Mouse (Mus musculus) intestine, embryonic 14.5 days (tissue): ENCODE data around the gene Cdk6. TPM values are rescaled to one million over a fixed set of nuclear protein-coding genes. Genes with fewer than 3 reads are reported as not detected.

Experiments
- ATAC-seq: fragments of 200-750 bp; cut with Nextera tagmentation; replicated peaks from 2 replicates; pipeline ENCODE4 v1.8.0; 2017; ENCODE audit warnings: low read depth, moderate number of reproducible peaks, moderate TSS enrichment, moderate library complexity; ENCODE audit not compliant: low FRiP score, low TSS enrichment
- DNase-seq: peaks from one replicate; pipeline ENCODE4 v3.0.0-alpha.2; 2018; ENCODE audit warnings: low spot score
- H3K27ac ChIP-seq: fragments of 300-500 bp; sonication (generic); 2 replicates; pipeline ENCODE4 v1.5.1; 2014; ENCODE audit warnings: low read depth, mild to moderate bottlenecking, control low read depth
- H3K27me3 ChIP-seq: fragments of 300-500 bp; sonication (generic); replicated peaks from 2 replicates; pipeline ENCODE4 v1.6.1; 2014; ENCODE audit warnings: low read length, control low read depth; ENCODE audit not compliant: control insufficient read depth, insufficient read depth
- H3K36me3 ChIP-seq: fragments of 300-500 bp; sonication (generic); 2 replicates; pipeline ENCODE4 v1.6.1; 2014; ENCODE audit warnings: low read length, control low read depth; ENCODE audit not compliant: control insufficient read depth, insufficient read depth
- H3K4me1 ChIP-seq: fragments of 300-500 bp; sonication (generic); replicated peaks from 2 replicates; pipeline ENCODE4 v1.6.1; 2014; ENCODE audit warnings: low read length, control low read depth, mixed read lengths; ENCODE audit not compliant: control insufficient read depth, insufficient read depth
- H3K4me2 ChIP-seq: fragments of 300-500 bp; sonication (generic); 2 replicates; pipeline ENCODE4 v1.6.1; 2014; ENCODE audit warnings: low read length
- H3K4me3 ChIP-seq: fragments of 300-500 bp; sonication (generic); 2 replicates; pipeline ENCODE4 v1.5.1; 2014; ENCODE audit warnings: low read depth, low read length, control low read depth, mixed read lengths
- H3K9ac ChIP-seq: fragments of 300-500 bp; sonication (generic); 2 replicates; pipeline ENCODE4 v1.6.1; 2014; ENCODE audit warnings: mild to moderate bottlenecking, low read length
- H3K9me3 ChIP-seq: fragments of 300-500 bp; sonication (generic); 2 replicates; pipeline ENCODE4 v1.6.1; 2016; ENCODE audit warnings: low read length, control low read depth; ENCODE audit not compliant: control insufficient read depth
- WGBS: fragments of 180-500 bp; shearing (Covaris S2); extraction: QIAGEN DNeasy Blood & Tissue Kit; methylation state at CpG from one replicate; pipeline ENCODE4 v1.1.7; 2014; 5-methylcytosine and 5-hydroxymethylcytosine counted together
- polyA plus RNA-seq: library from polyadenylated mRNA; unstranded; fragments of >200 nt; fragmentation: Nextera tagmentation; extraction: Ambion mirVana; gene quantifications from 2 replicates; pipeline ENCODE4 v1.2.1, GENCODE M21; 2014

Cdk6 gene
- polyA plus RNA-seq, 1 experiment from 2014 or later = 41.3 TPM

DNA sequence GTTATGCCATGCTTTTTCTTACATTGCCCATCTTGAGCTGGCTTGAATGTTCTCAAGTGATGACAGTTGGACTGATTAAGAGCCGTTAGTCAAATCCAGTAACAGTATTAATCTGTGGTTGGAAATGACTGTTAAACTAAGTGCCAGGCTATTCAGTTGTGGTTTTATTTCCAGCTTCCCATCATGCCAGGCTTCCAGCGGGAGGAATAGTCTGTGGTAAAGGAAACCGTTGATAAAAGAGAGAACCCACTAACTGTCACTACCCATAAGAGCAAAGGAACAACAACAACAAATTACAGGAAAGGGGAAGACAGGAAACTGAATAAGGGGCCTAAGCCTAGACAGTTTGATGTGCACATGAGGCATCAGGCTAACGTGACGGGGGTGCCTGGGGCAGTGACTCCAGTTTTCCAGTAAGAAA is 156.2 kb downstream of the Cdk6 start:
- no peak overlapping the region for H3K4me2 ChIP-seq
- H3K9me3 ChIP-seq = no peaks in the 10 kb centered on the region
- ATAC-seq = no peak
- H3K27me3 ChIP-seq = no peaks in the 10 kb centered on the region
- H3K4me1 ChIP-seq = peaks cover 16% of the 10 kb centered on the region
- H3K36me3 ChIP-seq = no peaks in the 10 kb centered on the region
- WGBS = 84% methylated on average over 5 of the region's 5 CpGs
- DNase-seq = no peak
- H3K4me3 ChIP-seq = no peak overlapping the region
- H3K27ac ChIP-seq = no peak overlapping the region
- H3K9ac ChIP-seq = no peak overlapping the region

- H3K4me2 ChIP-seq = no peak overlapping the region
- H3K4me3 ChIP-seq = no peak overlapping the region
- H3K36me3 ChIP-seq = no peaks in the 10 kb centered on the region
- H3K9ac ChIP-seq = no peak overlapping the region
- no peaks in the 10 kb centered on the region for H3K9me3 ChIP-seq
- no peaks in the 10 kb centered on the region for H3K27me3 ChIP-seq
- ATAC-seq (no peak), DNase-seq (no peak)
- WGBS = 88% methylated on average over 5 of the region's 5 CpGs
- H3K27ac ChIP-seq = no peak overlapping the region
- H3K4me1 ChIP-seq = peaks cover 26% of the 10 kb centered on the region
Measured at GRCm38 (mm10) chr5:3500298-3500697, 159.0 kb downstream of the Cdk6 start.

GRCm38 (mm10) chr5:3500957-3501563 is 159.8 kb downstream of the Cdk6 start:
- no peaks in the 10 kb centered on the region for H3K9me3 ChIP-seq
- no peak overlapping the region for H3K4me3 ChIP-seq
- DNase-seq = no peak
- H3K36me3 ChIP-seq = no peaks in the 10 kb centered on the region
- H3K4me1 ChIP-seq = peaks cover 26% of the 10 kb centered on the region
- ATAC-seq = no peak
- WGBS = 52% methylated on average over 8 of the region's 8 CpGs
- H3K27me3 ChIP-seq = no peaks in the 10 kb centered on the region
- H3K27ac ChIP-seq = no peak overlapping the region
- no peak overlapping the region for H3K4me2 ChIP-seq
- H3K9ac ChIP-seq = no peak overlapping the region

- no peaks in the 10 kb centered on the region for H3K36me3 ChIP-seq
- DNase-seq = no peak
- H3K27me3 ChIP-seq = no peaks in the 10 kb centered on the region
- no peak overlapping the region for H3K27ac ChIP-seq
- no peak overlapping the region for H3K4me2 ChIP-seq
- WGBS = 22% methylated on average over 8 of the region's 8 CpGs
- H3K4me1 ChIP-seq = peaks cover 26% of the 10 kb centered on the region
- H3K4me3 ChIP-seq = no peak overlapping the region
- ATAC-seq = no peak
- H3K9ac ChIP-seq = no peak overlapping the region
- H3K9me3 ChIP-seq = no peaks in the 10 kb centered on the region
Measured at GRCm38 (mm10) chr5:3501564-3502001, 160.3 kb downstream of the Cdk6 start.

DNA sequence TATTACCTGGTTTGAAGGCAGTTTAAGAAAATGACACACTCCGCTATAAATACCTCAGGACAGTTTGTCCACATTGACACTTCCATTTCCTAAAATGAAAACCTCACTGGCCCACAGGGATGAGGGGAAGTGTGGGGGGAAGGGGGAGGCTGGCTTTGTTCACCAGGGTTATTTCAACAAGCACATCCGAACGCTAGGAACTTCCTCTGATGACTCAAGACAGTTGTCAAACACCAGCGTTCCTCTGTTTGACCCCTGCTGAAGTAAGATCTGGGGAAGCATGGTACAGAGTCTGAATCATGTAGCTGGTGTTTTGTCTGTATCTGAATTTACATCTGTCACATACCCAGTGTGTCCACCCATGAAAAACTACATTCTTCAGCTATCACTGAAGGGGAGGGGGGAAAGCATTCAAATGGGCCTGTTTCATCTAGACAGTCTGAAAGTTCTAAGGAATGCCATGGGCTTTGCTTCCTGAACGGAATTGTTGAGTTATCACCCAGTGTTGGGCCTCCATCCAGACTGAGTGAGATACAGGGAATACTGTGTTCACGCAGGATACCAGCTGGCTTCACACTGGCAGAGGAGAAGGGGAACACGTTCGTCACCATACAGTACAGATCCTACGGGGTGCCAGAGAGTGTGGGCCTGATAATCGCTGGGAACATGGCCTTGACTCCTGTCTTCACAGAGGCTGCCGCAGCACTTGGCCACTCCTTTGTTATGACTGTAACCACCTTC is 161.5 kb downstream of the Cdk6 start:
- no peaks in the 10 kb centered on the region for H3K27me3 ChIP-seq
- no peaks in the 10 kb centered on the region for H3K36me3 ChIP-seq
- H3K4me2 ChIP-seq = no peak overlapping the region
- WGBS = 46% methylated on average over 11 of the region's 11 CpGs
- H3K9ac ChIP-seq = no peak overlapping the region
- DNase-seq = no peak
- H3K9me3 ChIP-seq = no peaks in the 10 kb centered on the region
- 0 out of 2 replicates have a peak, but pooled peaks have one; percentile 43 for ATAC-seq
- no peak overlapping the region for H3K27ac ChIP-seq
- H3K4me3 ChIP-seq = no peak overlapping the region
- peaks cover 26% of the 10 kb centered on the region for H3K4me1 ChIP-seq

DNA sequence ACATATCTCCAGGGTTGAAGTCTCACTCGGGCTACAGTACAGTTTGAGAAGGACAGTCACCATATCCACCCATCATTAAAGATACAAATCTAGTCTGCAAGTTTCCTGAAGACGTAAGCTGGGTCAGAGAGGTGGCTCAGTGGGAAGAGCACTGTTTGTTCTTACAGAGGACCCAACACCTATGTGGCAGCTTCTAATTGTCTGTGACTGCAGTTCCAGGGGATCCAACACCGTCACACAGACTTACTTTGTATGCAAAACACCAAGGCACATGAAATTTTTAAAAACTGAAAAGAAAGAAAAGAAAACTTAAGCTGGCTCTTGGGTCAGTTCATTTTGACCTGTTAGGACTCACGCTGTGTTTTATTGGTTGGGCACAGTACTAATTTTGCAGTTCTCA is 162.1 kb downstream of the Cdk6 start:
- Histone ChIP-seq H3K4me2 (no peak overlapping the region), H3K9me3 (no peaks in the 10 kb centered on the region), H3K27me3 (no peaks in the 10 kb centered on the region), H3K9ac (no peak overlapping the region), H3K27ac (no peak overlapping the region), H3K4me1 (peaks cover 26% of the 10 kb centered on the region), H3K36me3 (no peaks in the 10 kb centered on the region), H3K4me3 (no peak overlapping the region)
- ATAC-seq = no peak
- 81% methylated on average over 4 of the region's 4 CpGs for WGBS
- no peak for DNase-seq

DNA sequence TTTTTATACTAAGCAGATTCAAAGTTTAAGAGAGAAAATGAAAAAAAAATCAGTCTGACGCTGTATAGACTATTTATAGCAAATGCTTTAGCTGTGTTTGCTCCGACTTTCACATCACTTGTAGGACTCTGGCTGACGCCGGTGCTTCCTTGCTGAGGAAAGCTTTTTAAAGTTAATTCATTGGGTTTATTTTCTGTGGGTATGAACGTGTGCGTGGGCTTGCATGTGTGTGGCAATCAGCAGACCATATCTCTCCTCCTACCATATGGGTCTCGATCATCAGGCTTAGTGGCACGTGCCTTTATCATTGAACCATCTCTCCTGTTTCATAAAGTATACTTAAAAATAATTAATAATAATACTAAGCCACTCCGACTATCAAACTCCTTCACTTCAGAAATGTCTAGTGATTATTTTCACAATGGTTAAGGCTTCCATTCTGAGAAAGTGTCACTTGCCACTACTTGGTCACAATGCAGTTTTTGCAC is 162.6 kb downstream of the Cdk6 start:
- ATAC-seq (no peak), DNase-seq (no peak)
- Histone ChIP-seq H3K27ac (no peak overlapping the region), H3K9me3 (no peaks in the 10 kb centered on the region), H3K4me3 (no peak overlapping the region), H3K27me3 (no peaks in the 10 kb centered on the region), H3K4me1 (peaks cover 27% of the 10 kb centered on the region), H3K9ac (no peak overlapping the region), H3K36me3 (no peaks in the 10 kb centered on the region), H3K4me2 (no peak overlapping the region)
- WGBS = 75% methylated on average over 9 of the region's 9 CpGs

- H3K4me3 ChIP-seq = no peak overlapping the region
- no peaks in the 10 kb centered on the region for H3K9me3 ChIP-seq
- H3K4me1 ChIP-seq = peaks cover 29% of the 10 kb centered on the region
- H3K36me3 ChIP-seq = no peaks in the 10 kb centered on the region
- no peak overlapping the region for H3K4me2 ChIP-seq
- no peak overlapping the region for H3K27ac ChIP-seq
- no peak overlapping the region for H3K9ac ChIP-seq
- H3K27me3 ChIP-seq = no peaks in the 10 kb centered on the region
- WGBS = 74% methylated on average over 4 of the region's 4 CpGs
- DNase-seq (no peak), ATAC-seq (no peak)
Measured at GRCm38 (mm10) chr5:3504453-3504852, 163.2 kb downstream of the Cdk6 start.

- no peak overlapping the region for H3K27ac ChIP-seq
- ATAC-seq (no peak), DNase-seq (no peak)
- H3K27me3 ChIP-seq = no peaks in the 10 kb centered on the region
- H3K4me1 ChIP-seq = peaks cover 29% of the 10 kb centered on the region
- no peaks in the 10 kb centered on the region for H3K9me3 ChIP-seq
- H3K4me3 ChIP-seq = no peak overlapping the region
- WGBS = 59% methylated on average over 2 of the region's 2 CpGs
- no peak overlapping the region for H3K9ac ChIP-seq
- H3K4me2 ChIP-seq = no peak overlapping the region
- no peaks in the 10 kb centered on the region for H3K36me3 ChIP-seq
Measured at GRCm38 (mm10) chr5:3505553-3505952, 164.3 kb downstream of the Cdk6 start.
